Mouse (Mus musculus): ENCODE measurements around the gene Rab44.

- no peak for TF ChIP-seq CTCF (IDR thresholded peaks at IDR 0.05; ENCODE audit: borderline replicate concordance, extremely low read depth, insufficient read depth, insufficient read length)
- TF ChIP-seq POLR2A (IDR thresholded peaks at IDR 0.05; ENCODE audit: borderline replicate concordance, extremely low read depth, insufficient read depth, insufficient read length, poor library complexity, severe bottlenecking): no peak
Observed at GRCm38 (mm10) chr17:29091348-29091944, 22.5 kb upstream of the Rab44 start.
